Mouse (Mus musculus) Patski (cell line): ENCODE data around the gene Kcnd2. TPM values are rescaled to one million over a fixed set of nuclear protein-coding genes. Genes with fewer than 3 reads are reported as not detected.
A peak's percentile ranks its signal among the peaks of the same experiment; 100 is the strongest.

Source experiments
- ATAC-seq: fragments of 100-300 bp; one replicate; pipeline ENCODE4 v1.8.0; 2021
- CTCF ChIA-PET: fragments of 350-600 bp; sonication (Branson Sonifier 250); formaldehyde crosslinking; loops from one replicate; lab custom pipeline; 2022; ENCODE audit warnings: inconsistent platforms; lab: Charles Lee
- POLR2A ChIA-PET: fragments of 350-600 bp; sonication (Branson Sonifier 250); formaldehyde crosslinking; loops from one replicate; lab custom pipeline; 2022; ENCODE audit warnings: antibody characterized with exemption, inconsistent platforms; lab: Charles Lee
- DNase-seq: peaks from one replicate; pipeline ENCODE4 v3.0.0-alpha.2; 2011; ENCODE audit warnings: low read depth, low spot score
- H3K27me3 ChIP-seq: fragments of 371-371 bp; one replicate; pipeline ENCODE4 v1.5.1; 2021
- CTCF ChIP-seq: fragments of 100-300 bp; IDR thresholded peaks from one replicate; pipeline ENCODE4 v1.5.1; 2021
- in situ Hi-C: fragments of 300-500 bp; cut with MboI; formaldehyde crosslinking; loops from 3 replicates; pipeline ENCODE4 v1.11.1; 2018; ENCODE audit warnings: low pct_unique_long_range_greater_than_20kb, mixed read lengths
- polyA plus RNA-seq: library from polyadenylated mRNA; unstranded; gene quantifications from one replicate; pipeline ENCODE4 v1.2.3, GENCODE M21; 2021

Gene Kcnd2
- polyA plus RNA-seq, 1 experiment from 2014 or later = not detected

DNA sequence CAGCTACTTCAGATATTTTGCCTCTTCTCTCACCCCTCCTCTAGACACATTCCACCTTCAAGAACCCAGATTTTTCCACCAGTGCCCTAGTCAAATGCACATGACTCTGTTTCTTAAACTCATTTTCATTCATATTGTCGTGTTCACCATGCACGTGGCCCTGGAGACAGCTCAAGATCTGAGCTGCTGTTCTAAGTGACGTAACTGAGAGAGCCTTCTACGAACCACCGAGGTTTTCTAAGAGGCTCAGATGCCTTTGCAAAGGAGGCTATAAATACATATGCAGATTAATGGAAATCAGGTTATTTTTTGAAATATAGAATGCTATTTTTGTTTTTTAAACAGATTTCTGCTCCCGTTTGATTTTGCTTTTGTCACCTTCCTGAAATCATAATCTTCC is 202.9 kb downstream of the Kcnd2 start:
- H3K27me3 ChIP-seq = peaks cover 37% of the 10 kb centered on the region
- in situ Hi-C loops = no loop called here
- ATAC-seq = no peak
- DNase-seq = no peak
- TF ChIP-seq CTCF = no peak
- ChIA-PET POLR2A (no interaction called here), CTCF (no interaction called here)

DNA sequence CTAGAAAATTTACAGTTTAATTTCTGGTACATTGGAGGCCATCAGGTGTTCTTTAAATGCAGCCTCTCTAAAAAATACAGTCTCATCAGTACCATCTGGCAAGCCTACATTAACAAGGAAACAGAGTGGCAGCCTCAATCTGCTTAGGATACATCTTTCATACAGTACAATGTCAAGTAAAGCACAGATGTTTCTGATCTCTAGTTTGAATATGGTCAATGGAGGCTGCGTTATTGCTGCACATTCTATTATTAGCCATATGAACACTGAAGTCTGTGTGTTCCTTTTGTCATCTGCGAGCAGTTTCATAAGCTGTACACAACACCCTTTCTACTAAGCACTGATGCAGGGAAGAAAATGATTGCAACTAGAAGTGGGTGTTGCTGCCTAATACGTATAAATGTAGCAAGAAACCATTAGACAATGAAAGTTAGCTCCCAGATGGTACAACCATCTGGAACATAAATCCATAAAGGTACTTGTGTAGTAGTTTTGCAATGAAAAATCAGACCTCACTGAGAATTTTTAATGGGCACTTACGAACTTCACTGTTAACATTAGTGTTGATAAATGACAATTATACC is 209.0 kb downstream of the Kcnd2 start:
- CTCF ChIA-PET = no interaction called here
- H3K27me3 ChIP-seq = peaks cover 52% of the 10 kb centered on the region
- no peak for TF ChIP-seq CTCF
- in situ Hi-C loops = no loop called here
- ATAC-seq = no peak
- POLR2A ChIA-PET = no interaction called here
- DNase-seq = no peak

DNA sequence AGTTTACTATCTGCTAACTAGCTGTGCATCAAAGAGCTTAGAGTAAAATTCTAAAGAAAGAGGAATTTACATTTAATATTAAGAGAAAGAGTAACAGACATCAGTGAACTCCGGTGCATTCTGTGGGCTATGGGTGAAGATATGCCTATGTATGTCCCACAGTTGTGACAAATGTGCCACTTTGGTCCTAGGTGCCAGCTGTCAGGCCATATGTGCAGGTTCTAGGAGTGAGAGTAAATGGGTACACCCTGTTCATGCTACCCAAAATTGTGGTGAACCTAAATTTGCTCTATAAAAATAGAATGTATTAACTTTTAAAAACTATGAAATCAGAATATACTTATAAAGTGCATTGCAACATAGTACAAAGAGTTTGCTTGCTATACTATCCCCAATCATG is 215.8 kb downstream of the Kcnd2 start:
- no peak for DNase-seq
- H3K27me3 ChIP-seq = peaks cover 37% of the 10 kb centered on the region
- no peak for ATAC-seq
- ChIA-PET POLR2A (no interaction called here), CTCF (interaction anchor here (1.3 kb wide), 1 partner anchor 14 kb away, joined by 3 read pairs; no protein-coding TSS in a partner anchor)
- TF ChIP-seq CTCF = no peak
- in situ Hi-C loops = no loop called here

DNA sequence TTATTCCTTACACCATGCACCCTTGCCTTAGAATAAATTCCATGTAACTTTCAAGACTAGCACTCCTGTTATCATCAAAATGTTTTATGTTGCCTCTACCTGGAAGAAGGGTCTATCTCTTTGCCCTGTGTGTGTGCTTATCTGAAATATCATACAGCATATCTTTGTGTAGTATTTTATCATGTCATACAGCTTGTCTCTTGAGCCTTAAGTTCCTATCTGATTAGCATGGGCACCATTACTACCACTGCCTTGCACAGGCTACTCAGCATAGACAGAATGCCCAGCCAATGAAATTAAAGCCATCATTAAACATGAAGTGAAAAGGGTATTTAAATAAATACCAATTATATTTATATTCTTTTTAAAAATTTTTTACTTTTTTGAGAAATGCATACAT is 249.4 kb downstream of the Kcnd2 start:
- H3K27me3 ChIP-seq = peaks cover 17% of the 10 kb centered on the region
- CTCF ChIA-PET = interaction anchor here (1.1 kb wide), 1 partner anchor 10 kb away, joined by 3 read pairs; no protein-coding TSS in a partner anchor

DNA sequence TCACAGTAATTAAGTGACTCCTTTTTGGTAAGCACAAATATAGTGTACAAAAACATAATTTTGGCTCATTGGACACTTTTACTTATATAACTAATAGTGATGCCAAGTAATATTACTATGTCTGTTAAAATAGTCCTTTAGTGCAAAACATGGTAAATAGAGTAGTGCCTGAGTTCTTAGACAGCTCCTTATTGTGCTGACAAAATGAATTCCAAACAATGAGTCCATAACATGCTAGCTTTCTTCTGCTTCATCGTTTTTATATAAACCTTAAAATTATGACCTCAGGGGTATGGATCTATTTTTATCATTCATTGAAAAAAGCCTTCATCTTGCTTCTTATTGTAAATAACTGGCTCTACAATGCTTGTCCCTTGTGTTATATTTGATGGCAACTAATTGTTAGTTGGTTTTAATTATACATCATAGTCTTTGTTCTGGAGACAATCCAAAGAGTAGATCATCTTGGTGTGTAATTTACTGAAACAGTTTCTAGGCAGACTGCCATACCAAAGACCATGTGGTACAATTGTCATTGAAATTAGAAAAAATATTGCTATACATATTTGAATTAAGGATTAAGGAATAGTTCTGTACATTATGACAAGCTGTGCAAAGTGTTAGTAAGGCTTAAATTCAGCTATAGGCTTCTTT is 256.7 kb downstream of the Kcnd2 start:
- in situ Hi-C loops = no loop called here
- ChIA-PET CTCF (no interaction called here), POLR2A (no interaction called here)
- ATAC-seq (no peak), DNase-seq (no peak)
- TF ChIP-seq CTCF = no peak
- peaks cover 24% of the 10 kb centered on the region for H3K27me3 ChIP-seq

More for the DNA sequence above, 249.4 kb downstream of the Kcnd2 start:
- in situ Hi-C loops = no loop called here
- no peak for TF ChIP-seq CTCF
- no peak for ATAC-seq
- no peak for DNase-seq
- POLR2A ChIA-PET = no interaction called here

DNA sequence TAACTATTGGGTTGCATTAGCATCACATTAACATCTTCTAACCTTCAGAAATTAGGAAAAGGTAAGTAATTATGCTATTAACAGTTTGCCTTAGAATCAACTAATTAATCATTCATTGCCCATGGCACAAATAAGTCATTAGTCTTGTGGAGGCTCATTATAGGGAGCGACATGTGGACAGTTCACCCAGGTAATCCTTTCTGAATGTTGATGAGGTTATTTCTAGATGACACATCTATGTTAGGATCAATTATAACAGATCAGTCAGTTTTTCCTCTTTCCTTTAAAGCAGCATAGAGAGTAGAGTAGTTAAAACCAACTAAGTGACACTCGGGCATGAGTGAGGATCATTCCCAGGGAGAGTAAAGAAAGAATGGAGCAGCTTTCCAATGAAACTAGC is 267.4 kb downstream of the Kcnd2 start:
- no peak for ATAC-seq
- in situ Hi-C loops = no loop called here
- no peak for DNase-seq

DNA sequence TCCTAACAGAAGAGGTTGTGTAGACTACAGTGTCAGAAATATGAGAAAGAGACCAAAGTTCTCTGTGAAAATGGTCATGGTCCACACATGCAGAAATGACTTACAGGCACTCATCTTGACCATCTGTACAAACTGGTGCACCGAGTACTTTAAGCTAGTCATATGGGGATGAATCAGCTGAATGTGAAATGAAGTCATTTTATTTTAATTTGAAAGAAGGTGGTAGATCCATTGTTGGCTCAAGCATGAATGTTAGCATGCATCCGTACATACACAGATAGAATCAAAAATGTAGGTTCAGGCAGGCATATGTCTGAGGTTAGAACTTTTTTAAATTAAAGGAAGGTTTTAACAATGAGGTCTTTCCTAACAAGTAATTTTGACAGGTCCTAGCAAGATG is 273.2 kb downstream of the Kcnd2 start:
- ChIA-PET POLR2A (no interaction called here), CTCF (no interaction called here)
- ATAC-seq (no peak), DNase-seq (no peak)
- H3K27me3 ChIP-seq = peaks cover 15% of the 10 kb centered on the region
- TF ChIP-seq CTCF = no peak
- in situ Hi-C loops = no loop called here

More for the DNA sequence above, 267.4 kb downstream of the Kcnd2 start:
- POLR2A ChIA-PET = no interaction called here
- TF ChIP-seq CTCF = no peak
- CTCF ChIA-PET = no interaction called here
- peaks cover 15% of the 10 kb centered on the region for H3K27me3 ChIP-seq

DNA sequence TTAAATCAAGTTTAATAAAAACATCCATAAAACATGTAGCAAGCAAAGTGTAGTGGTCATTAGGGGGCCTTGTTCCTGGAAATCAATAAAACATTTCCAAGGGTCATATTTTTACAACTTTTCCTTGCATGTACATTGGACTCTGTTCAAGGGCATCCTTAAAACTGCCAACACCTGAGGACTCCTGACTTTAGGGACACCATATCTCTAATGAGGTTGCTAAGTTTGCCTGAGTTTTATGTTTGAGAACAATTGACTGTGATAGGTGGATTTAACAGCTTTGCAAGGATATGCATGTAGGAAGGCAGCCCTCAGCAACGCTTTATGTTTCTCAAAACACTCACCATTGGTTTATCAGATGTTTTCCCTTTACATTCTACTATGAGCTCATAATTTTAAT is 287.6 kb downstream of the Kcnd2 start:
- ATAC-seq (no peak), DNase-seq (no peak)
- CTCF ChIA-PET = no interaction called here
- in situ Hi-C loops = no loop called here
- POLR2A ChIA-PET = no interaction called here
- no peak for TF ChIP-seq CTCF
- no peaks in the 10 kb centered on the region for H3K27me3 ChIP-seq

DNA sequence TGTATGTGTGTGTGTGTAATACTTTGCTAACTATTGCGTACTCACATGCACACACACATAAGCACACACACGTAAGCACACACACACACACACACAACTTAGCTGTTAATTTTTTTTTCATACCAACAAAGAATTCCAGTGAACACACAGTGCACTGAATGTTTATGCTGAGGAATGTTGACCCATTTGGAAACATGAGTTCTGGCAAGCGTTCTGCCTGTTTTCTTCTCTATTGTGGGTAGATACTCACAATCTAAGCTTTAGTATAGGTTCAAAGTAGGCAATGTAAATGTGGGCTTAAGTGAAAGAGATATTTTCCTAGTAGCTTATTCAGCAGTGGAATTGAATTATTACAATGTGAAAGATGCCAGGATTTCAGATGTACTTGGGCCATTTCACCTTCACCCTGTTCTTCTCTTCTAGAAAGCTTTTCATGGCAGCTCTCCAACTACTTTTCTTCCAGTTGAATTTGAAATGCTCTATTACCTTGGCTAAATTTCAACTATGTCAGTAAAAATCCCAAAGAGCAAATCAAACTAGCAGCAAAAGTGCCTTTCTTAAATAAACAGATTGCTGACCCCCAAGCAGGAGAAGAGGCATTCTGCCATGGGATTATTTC is 295.4 kb downstream of the Kcnd2 start:
- ATAC-seq (peak; percentile 47), DNase-seq (peak; percentile 9)
- no peak for TF ChIP-seq CTCF

DNA sequence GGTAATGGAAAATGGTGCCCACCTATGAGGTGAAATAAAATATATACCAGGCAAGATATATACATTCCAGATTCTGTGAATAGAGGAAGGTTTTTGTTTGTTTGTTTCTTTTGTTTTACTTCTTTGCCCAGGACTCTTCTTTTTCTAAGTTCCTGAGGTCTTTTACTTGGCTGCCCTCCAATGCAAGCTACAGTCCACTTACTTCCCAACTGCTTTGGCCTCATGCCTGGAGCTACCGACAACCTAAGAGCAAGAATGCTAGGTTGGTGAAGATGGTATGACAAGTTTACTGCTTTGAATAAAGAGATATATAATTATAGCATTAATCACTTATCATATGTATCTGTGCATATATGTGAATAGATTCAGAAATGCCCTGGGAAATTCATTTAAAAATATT is 305.0 kb downstream of the Kcnd2 start:
- ChIA-PET POLR2A (no interaction called here), CTCF (interaction anchor here (1.2 kb wide), 1 partner anchor 10 kb away, joined by 4 read pairs; no protein-coding TSS in a partner anchor)
- ATAC-seq (no peak), DNase-seq (peak; percentile 30)
- no peak for TF ChIP-seq CTCF
- H3K27me3 ChIP-seq = no peaks in the 10 kb centered on the region
- in situ Hi-C loops = no loop called here

More for the DNA sequence above, 295.4 kb downstream of the Kcnd2 start:
- no peaks in the 10 kb centered on the region for H3K27me3 ChIP-seq
- in situ Hi-C loops = no loop called here
- POLR2A ChIA-PET = no interaction called here
- CTCF ChIA-PET = no interaction called here

DNA sequence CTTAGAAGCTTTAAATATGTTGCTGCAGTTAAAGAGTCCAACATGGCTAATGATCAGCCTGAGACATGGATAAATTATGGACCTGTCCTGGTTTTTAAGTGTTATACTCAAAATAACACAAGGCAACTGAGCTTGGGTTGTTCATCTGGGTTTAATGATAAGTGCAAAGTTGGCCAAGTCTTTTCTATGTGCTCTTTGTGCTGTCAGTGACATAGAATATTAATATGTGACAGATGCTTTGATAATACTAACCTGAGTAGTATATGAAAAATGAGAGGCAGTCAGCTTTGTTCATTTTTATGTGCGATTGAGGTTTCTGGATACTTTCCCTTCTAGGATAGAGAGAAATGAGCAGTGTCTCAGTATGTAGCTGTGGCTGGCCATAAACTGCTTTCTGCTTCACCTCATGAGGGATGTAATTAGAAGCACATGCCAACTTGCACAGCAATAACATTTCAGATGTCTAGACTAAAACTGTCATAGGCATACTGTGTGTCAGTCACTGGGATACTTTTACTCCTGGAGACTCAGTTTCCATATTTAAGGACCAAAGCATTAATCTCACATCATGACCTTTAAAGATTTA is 312.3 kb downstream of the Kcnd2 start:
- DNase-seq = no peak
- ChIA-PET CTCF (no interaction called here), POLR2A (no interaction called here)
- no peak for TF ChIP-seq CTCF
- ATAC-seq = no peak
- in situ Hi-C loops = no loop called here
- H3K27me3 ChIP-seq = no peaks in the 10 kb centered on the region
